Mouse (Mus musculus) ES-Bruce4 (cell line): Measurements from ENCODE around the gene Neurl2.

Source experiments
- CTCF ChIP-seq: IDR thresholded peaks from one replicate; pipeline ENCODE4 v1.8.1; 2011; ENCODE audit warnings: low read depth, low read length
- POLR2A ChIP-seq: IDR thresholded peaks from one replicate; pipeline ENCODE4 v1.8.1; 2011; ENCODE audit warnings: low read length; ENCODE audit not compliant: insufficient read depth

DNA sequence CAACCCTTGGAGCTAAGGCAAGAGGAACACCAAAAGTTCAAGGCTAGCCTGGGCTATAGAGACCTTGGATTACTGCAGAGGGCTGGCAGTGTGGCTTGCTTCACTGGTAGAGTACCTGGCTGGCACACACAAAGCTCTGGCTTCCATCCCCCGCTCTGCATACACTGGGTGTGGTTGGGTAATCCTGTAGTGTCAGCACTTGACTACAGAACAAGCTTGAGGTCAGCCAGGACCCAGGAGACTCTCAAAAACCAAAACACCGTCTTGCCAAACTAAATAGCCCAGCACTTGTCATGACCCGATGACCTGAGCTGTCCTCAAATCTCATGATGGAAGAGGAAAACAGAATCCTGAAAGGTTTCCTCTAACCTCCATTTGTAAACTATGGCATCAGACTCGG lies 42.8 kb downstream of the Neurl2 start:
- TF ChIP-seq POLR2A = no peak
- no peak for TF ChIP-seq CTCF
